Comparison of ENCODE assay signal across 14 mouse cellular contexts in the genomic region with DNA sequence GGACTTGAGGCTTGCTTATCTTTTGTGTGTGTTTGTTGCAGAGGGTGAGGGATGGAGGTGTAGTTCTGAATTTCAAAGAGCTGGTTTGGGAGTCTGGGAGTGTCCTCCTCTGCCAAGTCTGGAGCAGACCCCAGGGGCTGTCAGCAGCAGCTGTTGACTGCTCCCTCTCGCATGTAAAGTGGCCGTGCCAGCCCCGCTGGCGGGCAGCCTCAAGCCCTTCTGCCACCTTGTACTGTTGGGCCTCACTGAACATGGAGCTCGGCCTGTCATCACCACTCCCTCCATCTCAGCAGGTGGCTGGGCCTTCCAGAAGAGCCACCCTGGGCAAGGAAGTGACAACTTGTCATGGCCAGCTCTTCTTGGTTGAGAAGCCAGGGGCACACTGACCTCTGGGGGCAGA.
DNase-seq lines count a peak whose midpoint lies in the region; ATAC-seq and TF ChIP-seq lines count a peak whose summit lies in the region.
"Had no signal": no experiment of that assay in that cellular context is flagged by ENCODE, and none has a peak within 500 bp of the region (broad histone marks: within the 10 kb centered on the region; RNA-seq: fewer than 3 reads in every experiment).

No protein-coding gene starts in this region.

- H3K27me3 ChIP-seq in heart, postnatal 0 days (ENCODE audit: control insufficient read depth, insufficient read depth, low read length): no peaks in the 10 kb centered on the region
- H3K27me3 ChIP-seq: embryonic facial prominence, embryonic 12.5 days; limb, embryonic 15.5 days had no signal

- no peak overlapping the region for H3K4me2 ChIP-seq in heart, postnatal 0 days (ENCODE audit: low read depth, low read length)
- H3K4me2 ChIP-seq: embryonic facial prominence, embryonic 12.5 days; heart, embryonic 13.5 days; limb, embryonic 15.5 days had no signal

- no peaks in the 10 kb centered on the region for H3K36me3 ChIP-seq in heart, postnatal 0 days (replicated peaks; ENCODE audit: control insufficient read depth, insufficient read depth, low read length)
- H3K36me3 ChIP-seq: embryonic facial prominence, embryonic 12.5 days; heart, embryonic 13.5 days; limb, embryonic 15.5 days had no signal

- H3K4me3 ChIP-seq in heart, postnatal 0 days (ENCODE audit: low read depth, low read length): no peak overlapping the region
- H3K4me3 ChIP-seq: embryonic facial prominence, embryonic 12.5 days; heart, embryonic 13.5 days; limb, embryonic 15.5 days had no signal

- TF ChIP-seq EP300 in heart, postnatal 0 days (IDR thresholded peaks at IDR 0.05; ENCODE audit: low read depth): no peak

- no peaks in the 10 kb centered on the region for H3K4me1 ChIP-seq in heart, postnatal 0 days (ENCODE audit: control insufficient read depth, insufficient read depth)
- H3K4me1 ChIP-seq: embryonic facial prominence, embryonic 12.5 days; heart, embryonic 13.5 days; limb, embryonic 15.5 days had no signal

- intact Hi-C loops in heart, postnatal 36 days (cut with DNase I): no loop called here

- WGBS in heart, postnatal 0 days: 41% methylated on average over 5 of the region's 5 CpGs

- H3K27ac ChIP-seq in heart, postnatal 0 days (ENCODE audit: low read depth): no peak overlapping the region
- H3K27ac ChIP-seq: embryonic facial prominence, embryonic 12.5 days; heart, embryonic 13.5 days; limb, embryonic 15.5 days had no signal

- no peak overlapping the region for H3K9ac ChIP-seq in heart, postnatal 0 days (replicated peaks; ENCODE audit: low read depth, low read length)
- H3K9ac ChIP-seq: embryonic facial prominence, embryonic 12.5 days; heart, embryonic 13.5 days; limb, embryonic 15.5 days had no signal

- H3K9me3 ChIP-seq in heart, postnatal 0 days (replicated peaks; ENCODE audit: control insufficient read depth, low read length): no peaks in the 10 kb centered on the region
- H3K9me3 ChIP-seq: embryonic facial prominence, embryonic 12.5 days; heart, embryonic 13.5 days; limb, embryonic 15.5 days had no signal

- peak; percentile 17; the same call in 1 of the 2 replicates for ATAC-seq in heart, postnatal 0 days (ENCODE audit: insufficient read depth, low read depth)

- peak; percentile 96 to 98 for DNase-seq in cerebellum, postnatal 10 days
- no peak for DNase-seq in cerebellum, adult 18-20 months
- DNase-seq in heart, postnatal 0 days (ENCODE audit: low spot score): no peak
- no peak for DNase-seq in heart, postnatal 36 days
- DNase-seq in retina, postnatal 1 day: peak; percentile 20
- DNase-seq in retina, embryonic 14.5 days (ENCODE audit: low spot score): no peak
- no peak for DNase-seq in lung, adult 18-20 months
- DNase-seq in kidney, postnatal 14 days: no peak
- DNase-seq: kidney, adult 9 months; layer of hippocampus, adult 9-11 months; lung, postnatal 14 days had no signal

- TF ChIP-seq CTCF in heart, postnatal 0 days (IDR thresholded peaks at IDR 0.05; ENCODE audit: low read depth): no peak

Comparison
In these comparisons a context has a peak if more than half of its experiments do, and no peak if none do; other contexts are left out.
1. DNase-seq: peak in cerebellum, postnatal 10 days (2 of 2) and retina, postnatal 1 day (single experiment); none in cerebellum, adult 18-20 months (0 of 2), heart, postnatal 0 days (single experiment), heart, postnatal 36 days (0 of 2), retina, embryonic 14.5 days (single experiment), lung, adult 18-20 months (0 of 2) and kidney, postnatal 14 days (single experiment).